Mouse (Mus musculus): ENCODE measurements at regions not wholly inside any gene's neighbourhood (a gene's known extent, or its start where the extent isn't known, plus 50 kb on each side); places are given as distances from the start of the nearest gene placed in this dataset.

GRCm38 (mm10) chr11:117586857-117587425 is 67.1 kb upstream of the Tnrc6c start:
- Histone ChIP-seq H3K9me3 (ENCODE audit: control insufficient read depth, low read length) (no peaks in the 10 kb centered on the region), H3K4me3 (ENCODE audit: insufficient read depth in 1 of 2, low read depth in 2 of 2, low read length in 2 of 2) (no peak overlapping the region), H3K36me3 (replicated peaks; ENCODE audit: control insufficient read depth, insufficient read depth, low read depth) (no peaks in the 10 kb centered on the region), H3K27ac (no peak overlapping the region), H3K27me3 (ENCODE audit: control insufficient read depth, insufficient read depth, low read length) (no peaks in the 10 kb centered on the region), H3K9ac (replicated peaks) (no peak overlapping the region), H3K4me1 (replicated peaks; ENCODE audit: control insufficient read depth in 2 of 2, insufficient read depth in 2 of 2, low read length in 1 of 2) (no peaks in the 10 kb centered on the region), H3K4me2 (ENCODE audit: low read depth) (no peak overlapping the region)
- WGBS (ENCODE audit: insufficient replicate concordance): 58% methylated on average over 7 of the region's 7 CpGs
- no peak for ATAC-seq (ENCODE audit: insufficient read depth)
- DNase-seq (ENCODE audit: low read depth in 3 of 3, low spot score in 3 of 3): no peak
- TF ChIP-seq EP300 (IDR thresholded peaks at IDR 0.05; ENCODE audit: low read depth) (no peak), CTCF (IDR thresholded peaks at IDR 0.05; ENCODE audit: low read depth) (no peak)

DNA sequence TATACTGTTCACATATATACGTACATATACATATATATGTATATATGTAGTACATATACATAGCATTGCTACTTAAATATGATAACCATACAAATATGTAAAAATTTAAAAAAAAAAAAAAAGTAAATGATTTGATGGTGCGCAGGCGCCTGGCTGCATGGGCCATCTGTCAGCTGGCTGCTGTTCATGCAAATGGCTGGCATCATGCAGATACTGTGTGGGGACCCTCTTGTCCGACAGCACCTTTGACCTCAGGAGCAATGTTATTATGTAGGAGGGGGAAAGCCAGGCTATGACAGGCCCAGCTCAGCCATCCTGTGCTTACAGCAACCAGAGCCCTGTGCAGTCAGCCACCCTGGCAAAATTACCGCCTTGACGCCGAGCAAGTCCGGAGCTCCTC is 65.1 kb upstream of the Tnrc6c start:
- no peak for TF ChIP-seq EP300 (IDR thresholded peaks at IDR 0.05; ENCODE audit: low read depth)
- no peak for TF ChIP-seq CTCF (IDR thresholded peaks at IDR 0.05; ENCODE audit: low read depth)
- no peak overlapping the region for H3K4me2 ChIP-seq (ENCODE audit: low read depth)
- no peak overlapping the region for H3K4me3 ChIP-seq (ENCODE audit: insufficient read depth in 1 of 2, low read depth in 2 of 2, low read length in 2 of 2)
- no peaks in the 10 kb centered on the region for H3K36me3 ChIP-seq (replicated peaks; ENCODE audit: control insufficient read depth, insufficient read depth, low read depth)
- H3K4me1 ChIP-seq (replicated peaks; ENCODE audit: control insufficient read depth in 2 of 2, insufficient read depth in 2 of 2, low read length in 1 of 2): no peaks in the 10 kb centered on the region
- DNase-seq (ENCODE audit: low read depth in 3 of 3, low spot score in 3 of 3) (no peak), ATAC-seq (ENCODE audit: insufficient read depth) (no peak)
- 78% methylated on average over 8 of the region's 8 CpGs for WGBS (ENCODE audit: insufficient replicate concordance)
- H3K27ac ChIP-seq: no peak overlapping the region
- no peaks in the 10 kb centered on the region for H3K9me3 ChIP-seq (ENCODE audit: control insufficient read depth, low read length)
- no peak overlapping the region for H3K9ac ChIP-seq (replicated peaks)
- H3K27me3 ChIP-seq (ENCODE audit: control insufficient read depth, insufficient read depth, low read length): no peaks in the 10 kb centered on the region; the same call in 1 of the 2 replicates

DNA sequence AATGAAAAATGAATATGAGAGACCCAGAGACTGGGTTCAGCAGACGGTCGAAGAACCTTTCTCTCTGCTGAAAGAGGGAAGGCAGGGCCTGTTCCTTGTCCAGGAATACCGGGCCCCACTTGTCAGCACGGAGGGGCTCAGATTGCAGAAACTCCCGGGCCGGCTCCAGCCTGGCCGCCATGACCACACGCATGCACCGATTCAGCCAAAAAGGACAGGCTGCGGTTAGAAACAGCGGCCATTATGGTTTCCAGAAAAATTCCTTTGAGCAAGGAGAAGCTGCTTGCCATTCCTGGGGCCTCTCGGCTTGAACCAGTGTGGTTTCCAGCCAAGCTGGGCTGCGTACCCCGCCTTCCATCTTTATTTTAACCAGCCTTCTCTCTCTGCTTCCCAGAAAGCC is 64.7 kb upstream of the Tnrc6c start:
- Histone ChIP-seq H3K27ac (no peak overlapping the region), H3K4me3 (ENCODE audit: insufficient read depth in 1 of 2, low read depth in 2 of 2, low read length in 2 of 2) (no peak overlapping the region), H3K4me1 (replicated peaks; ENCODE audit: control insufficient read depth in 2 of 2, insufficient read depth in 2 of 2, low read length in 1 of 2) (no peaks in the 10 kb centered on the region), H3K9me3 (ENCODE audit: control insufficient read depth, low read length) (no peaks in the 10 kb centered on the region), H3K9ac (replicated peaks) (no peak overlapping the region), H3K27me3 (ENCODE audit: control insufficient read depth, insufficient read depth, low read length) (no peaks in the 10 kb centered on the region; the same call in 1 of the 2 replicates), H3K36me3 (replicated peaks; ENCODE audit: control insufficient read depth, insufficient read depth, low read depth) (no peaks in the 10 kb centered on the region), H3K4me2 (ENCODE audit: low read depth) (no peak overlapping the region)
- 75% methylated on average over 14 of the region's 14 CpGs for WGBS (ENCODE audit: insufficient replicate concordance)
- DNase-seq (ENCODE audit: low read depth in 3 of 3, low spot score in 3 of 3) (no peak), ATAC-seq (ENCODE audit: insufficient read depth) (no peak)
- no peak for TF ChIP-seq CTCF (IDR thresholded peaks at IDR 0.05; ENCODE audit: low read depth)
- no peak for TF ChIP-seq EP300 (IDR thresholded peaks at IDR 0.05; ENCODE audit: low read depth)

DNA sequence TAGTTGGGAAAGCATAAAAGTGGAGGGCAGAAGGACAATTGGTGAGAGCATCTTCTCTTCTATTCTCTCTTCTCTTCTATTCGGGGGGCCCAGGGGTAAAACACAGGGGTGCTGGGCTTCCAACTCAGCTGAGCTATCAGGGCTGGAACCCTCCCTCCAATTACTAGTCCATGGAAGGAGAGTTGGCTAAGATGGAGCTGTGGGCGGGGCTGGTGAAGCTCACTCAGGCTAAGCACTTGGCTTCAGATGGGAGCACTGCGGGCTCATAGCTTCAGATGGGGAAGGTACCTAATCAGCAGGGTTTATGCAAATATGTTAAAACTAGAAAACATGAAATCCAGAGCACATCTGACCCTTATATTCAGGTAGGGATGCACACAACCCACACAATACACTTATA is 61.5 kb upstream of the Tnrc6c start:
- 34% methylated on average over 3 of the region's 3 CpGs for WGBS (ENCODE audit: insufficient replicate concordance)
- no peaks in the 10 kb centered on the region for H3K36me3 ChIP-seq (replicated peaks; ENCODE audit: control insufficient read depth, insufficient read depth, low read depth)
- ATAC-seq (ENCODE audit: insufficient read depth): no peak

GRCm38 (mm10) chr11:117596201-117596600 is 57.9 kb upstream of the Tnrc6c start:
- Histone ChIP-seq H3K4me1 (replicated peaks; ENCODE audit: control insufficient read depth in 2 of 2, insufficient read depth in 2 of 2, low read length in 1 of 2) (no peaks in the 10 kb centered on the region), H3K27me3 (ENCODE audit: control insufficient read depth, insufficient read depth, low read length) (peaks cover 31% of the 10 kb centered on the region), H3K36me3 (replicated peaks; ENCODE audit: control insufficient read depth, insufficient read depth, low read depth) (no peaks in the 10 kb centered on the region), H3K4me3 (ENCODE audit: insufficient read depth in 1 of 2, low read depth in 2 of 2, low read length in 2 of 2) (no peak overlapping the region), H3K9me3 (ENCODE audit: control insufficient read depth, low read length) (no peaks in the 10 kb centered on the region), H3K9ac (replicated peaks) (no peak overlapping the region), H3K4me2 (ENCODE audit: low read depth) (no peak overlapping the region), H3K27ac (no peak overlapping the region)
- 50% methylated on average over 6 of the region's 6 CpGs for WGBS (ENCODE audit: insufficient replicate concordance)
- ATAC-seq (ENCODE audit: insufficient read depth): no peak
- no peak for DNase-seq (ENCODE audit: low read depth in 3 of 3, low spot score in 3 of 3)
- TF ChIP-seq EP300 (IDR thresholded peaks at IDR 0.05; ENCODE audit: low read depth): no peak
- TF ChIP-seq CTCF (IDR thresholded peaks at IDR 0.05; ENCODE audit: low read depth): no peak

More for the DNA sequence above, 61.5 kb upstream of the Tnrc6c start:
- no peak for DNase-seq (ENCODE audit: low read depth in 3 of 3, low spot score in 3 of 3)
- no peaks in the 10 kb centered on the region; the same call in 1 of the 2 replicates for H3K27me3 ChIP-seq (ENCODE audit: control insufficient read depth, insufficient read depth, low read length)
- no peak overlapping the region for H3K9ac ChIP-seq (replicated peaks)
- no peaks in the 10 kb centered on the region for H3K9me3 ChIP-seq (ENCODE audit: control insufficient read depth, low read length)
- no peaks in the 10 kb centered on the region for H3K4me1 ChIP-seq (replicated peaks; ENCODE audit: control insufficient read depth in 2 of 2, insufficient read depth in 2 of 2, low read length in 1 of 2)
- TF ChIP-seq CTCF (IDR thresholded peaks at IDR 0.05; ENCODE audit: low read depth): no peak
- no peak for TF ChIP-seq EP300 (IDR thresholded peaks at IDR 0.05; ENCODE audit: low read depth)
- H3K27ac ChIP-seq: no peak overlapping the region
- no peak overlapping the region for H3K4me3 ChIP-seq (ENCODE audit: insufficient read depth in 1 of 2, low read depth in 2 of 2, low read length in 2 of 2)
- H3K4me2 ChIP-seq (ENCODE audit: low read depth): no peak overlapping the region

All from liver, embryonic 14.5 days (tissue).